Mouse (Mus musculus) liver, embryonic 14 days (tissue): ENCODE measurements around the gene Lcn2. TPM values are rescaled to one million over a fixed set of nuclear protein-coding genes. Genes with fewer than 3 reads are reported as not detected.

Experiments used
- polyA plus RNA-seq: library from polyadenylated mRNA; depleted of rRNA; stranded (reverse); fragments of >200 nt; gene quantifications from 2 replicates; pipeline ENCODE4 v1.2.3, GENCODE M21; 2012; rRNA removed

Lcn2 gene
- 28.8 and 40.4 TPM in 2 replicates for polyA plus RNA-seq

DNA sequence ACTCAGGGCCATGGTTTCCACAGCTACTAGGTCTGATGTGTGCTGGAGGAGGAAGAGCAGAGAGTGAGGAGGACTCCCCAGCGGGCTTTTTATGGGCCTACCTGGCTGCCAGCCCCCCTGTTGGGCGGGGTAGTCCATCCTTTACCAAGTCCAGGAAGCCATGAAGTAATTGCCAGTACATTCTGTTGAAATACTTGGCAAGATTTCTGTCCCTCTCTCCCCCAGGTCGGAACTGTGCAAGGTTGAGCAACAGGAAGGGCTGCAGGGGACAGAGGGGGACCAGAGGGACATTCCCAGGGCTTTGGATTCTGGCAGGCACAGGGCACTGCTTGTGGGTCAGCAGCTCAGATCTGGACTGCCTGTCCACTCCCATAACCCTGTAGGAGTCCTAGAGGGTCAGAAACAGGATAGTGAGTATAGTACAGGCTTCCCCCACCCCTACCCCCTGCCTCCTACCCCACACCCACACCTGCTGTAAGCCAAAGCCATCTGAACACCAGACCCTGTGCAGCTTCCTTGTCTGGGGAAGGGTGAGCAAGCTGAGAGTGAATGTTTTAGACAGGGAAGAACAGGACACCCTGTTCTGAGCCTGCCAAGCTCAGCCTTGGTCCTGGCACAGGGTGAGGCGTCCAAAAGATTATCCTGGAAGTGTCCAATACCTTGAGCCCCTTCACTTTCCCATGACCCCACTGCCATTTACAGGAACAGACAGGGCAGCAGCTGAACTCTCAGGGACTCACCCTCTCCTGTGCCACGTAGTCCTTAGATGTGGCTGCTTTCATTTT lies at the start of gene Lcn2:
TSS of gene Lcn2 (minus strand) at position 547 of the 785 bp plus-strand sequence.

DNA sequence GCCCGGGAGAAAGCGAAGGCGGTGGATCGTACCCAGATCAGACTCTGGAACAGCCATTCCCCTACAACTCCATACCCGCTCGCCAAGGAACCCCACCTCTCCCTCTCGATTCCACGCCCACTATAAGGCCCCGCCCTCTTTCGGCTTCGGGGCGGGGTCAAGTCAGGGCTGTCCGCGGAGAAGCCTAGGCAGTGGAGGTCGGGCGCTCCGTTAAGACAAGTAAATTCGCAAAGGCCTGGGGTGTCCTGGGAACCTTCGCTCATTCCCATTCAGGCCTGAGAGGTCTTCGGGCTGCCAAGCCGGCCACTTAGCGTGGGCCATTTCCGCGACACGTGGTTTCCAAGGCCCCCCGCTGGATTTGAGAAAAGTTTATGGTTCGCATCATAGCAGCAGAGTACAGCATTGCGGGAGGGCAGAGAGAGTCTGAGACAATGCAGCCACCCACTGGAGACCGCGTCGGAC lies 7.5 kb upstream of the Lcn2 start, which contains the start of gene Ptges2:
TSS of gene Ptges2 (plus strand) at position 413 of the 462 bp plus-strand sequence.

DNA sequence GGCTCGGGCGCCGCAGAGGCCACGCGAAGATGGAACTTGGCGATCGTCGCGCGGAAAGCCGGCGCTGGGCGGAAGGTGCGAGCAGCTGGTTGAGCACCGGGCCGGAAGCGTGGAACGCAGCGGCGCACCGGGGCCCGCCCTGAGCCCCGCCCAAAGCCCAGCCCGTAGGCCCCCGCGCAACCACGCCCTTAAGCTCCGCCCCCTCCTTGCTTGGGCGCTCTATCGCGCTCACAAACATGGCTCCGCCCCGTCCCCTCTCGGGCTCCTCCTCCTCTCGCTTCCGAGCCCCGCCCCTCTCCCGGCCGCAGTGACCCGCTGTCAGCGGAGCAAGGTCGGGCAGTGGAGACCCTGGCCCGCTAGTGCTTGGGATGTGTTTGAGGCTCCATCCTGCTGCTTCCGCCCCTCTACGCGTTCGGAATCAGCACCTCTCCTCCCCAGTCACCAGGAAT lies 6.3 kb downstream of the Lcn2 start, which contains the start of gene 1110008P14Rik:
TSS of gene 1110008P14Rik (minus strand) at position 164 of the 449 bp plus-strand sequence.

DNA sequence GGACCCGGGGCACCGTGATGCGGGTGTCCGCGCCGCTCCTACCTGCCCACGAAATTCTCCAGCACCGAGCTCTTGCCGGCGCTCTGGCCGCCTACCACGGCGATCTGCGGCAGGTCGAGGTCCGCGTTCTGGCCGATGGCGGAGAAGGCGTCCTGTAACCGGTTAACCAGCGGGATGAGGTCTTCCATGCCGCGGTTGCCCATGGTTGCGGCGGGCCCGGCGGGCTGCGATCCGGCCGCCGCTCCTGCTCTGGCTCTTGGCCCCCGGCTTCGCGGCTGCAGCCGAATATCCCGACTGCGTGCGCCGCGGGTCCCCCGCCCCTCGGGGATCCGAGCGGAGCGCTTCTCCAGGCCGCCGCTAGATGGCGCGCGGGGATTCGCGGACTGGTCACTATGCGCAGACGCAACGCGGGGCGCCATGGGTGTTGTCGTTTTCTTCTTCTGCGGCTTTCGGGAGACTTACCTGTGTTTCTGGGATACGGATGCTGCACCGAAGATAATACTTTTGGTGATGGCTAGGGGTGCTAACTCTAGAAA lies 35.0 kb downstream of the Lcn2 start, which contains the start of gene Dnm1:
TSS of gene Dnm1 (minus strand) at position 332 of the 536 bp plus-strand sequence.

DNA sequence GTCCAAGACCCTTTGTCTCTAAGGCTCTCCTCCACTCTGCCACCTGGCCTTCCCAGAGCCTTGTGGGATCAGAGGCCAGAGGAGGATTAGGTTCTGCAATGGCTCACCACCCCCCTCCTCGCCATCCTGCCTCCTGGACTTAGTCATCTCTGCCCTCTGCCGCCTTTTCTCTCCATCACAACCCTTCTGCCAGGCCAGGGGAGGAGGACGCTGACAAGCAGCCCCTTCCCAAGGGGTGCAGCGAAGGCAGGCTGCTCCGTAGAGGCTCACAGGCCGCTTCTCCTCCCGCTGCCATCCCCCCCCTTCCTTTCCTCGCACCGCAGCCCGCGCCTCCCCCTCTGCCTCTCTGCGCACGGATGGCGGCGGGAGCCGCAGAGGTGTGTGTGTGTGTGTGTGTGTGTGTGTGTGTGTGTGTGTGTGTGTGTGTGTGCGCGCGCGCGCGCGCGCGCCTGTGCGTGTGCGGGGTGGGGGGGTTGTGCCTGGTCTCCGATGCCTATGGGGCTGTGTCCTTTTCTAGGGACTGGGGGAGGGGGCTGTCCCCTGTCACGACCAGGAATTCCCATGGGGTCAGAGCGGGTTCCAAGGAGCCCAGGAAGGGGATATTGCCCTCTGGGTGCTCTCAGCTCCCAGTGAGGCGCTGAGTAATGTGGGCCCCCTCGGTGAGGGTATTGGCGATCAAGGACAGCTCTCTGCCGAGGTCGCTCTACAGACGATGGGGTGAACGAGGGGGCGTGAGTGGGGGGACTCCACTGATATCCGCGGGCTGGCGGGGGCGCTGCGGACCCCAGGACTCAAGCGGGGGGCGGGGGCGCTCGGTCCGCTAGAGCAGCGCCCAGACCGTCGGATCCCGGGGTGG lies 35.7 kb downstream of the Lcn2 start, which contains the start of gene Ciz1:
TSS of gene Ciz1 (plus strand) at position 177 of the 856 bp plus-strand sequence.

Other genes with a start within 250 kb of the Lcn2 start
- 6.6 and 7.7 TPM in 2 replicates for gene Prrc2b, start 237.2 kb downstream of the Lcn2 start, polyA plus RNA-seq
- 7.8 and 10.0 TPM in 2 replicates for gene Pomt1, start 151.7 kb downstream of the Lcn2 start, polyA plus RNA-seq
- 14.5 and 17.8 TPM in 2 replicates for gene Uck1, start 128.1 kb downstream of the Lcn2 start, polyA plus RNA-seq
- gene Golga2, start 100.9 kb downstream of the Lcn2 start, polyA plus RNA-seq = 12.7 and 14.0 TPM in 2 replicates
- 137 and 138 TPM in 2 replicates for gene Swi5, start 100.2 kb downstream of the Lcn2 start, polyA plus RNA-seq
- 35.9 and 39.0 TPM in 2 replicates for gene Ciz1, start 35.9 kb downstream of the Lcn2 start, polyA plus RNA-seq
- 2.3 and 3.7 TPM in 2 replicates for gene Dnm1, start 34.9 kb downstream of the Lcn2 start, polyA plus RNA-seq
- 29.5 and 36.7 TPM in 2 replicates for gene 1110008P14Rik, start 6.3 kb downstream of the Lcn2 start, polyA plus RNA-seq
- gene Ptges2, start 7.6 kb upstream of the Lcn2 start, polyA plus RNA-seq = 11.0 and 11.2 TPM in 2 replicates
- 1.1 and 1.2 TPM in 2 replicates for gene Naif1, start 62.2 kb upstream of the Lcn2 start, polyA plus RNA-seq
- 5.9 TPM in 2 replicates for gene Slc25a25, start 63.2 kb upstream of the Lcn2 start, polyA plus RNA-seq
- gene Fam102a, start 147.1 kb upstream of the Lcn2 start, polyA plus RNA-seq = 0.90 and 0.97 TPM in 2 replicates
- 47.8 and 53.3 TPM in 2 replicates for gene Dpm2, start 182.6 kb upstream of the Lcn2 start, polyA plus RNA-seq
- gene Pip5kl1, start 186.5 kb upstream of the Lcn2 start, polyA plus RNA-seq = 0.01 and 0.14 TPM in 2 replicates
- not detected in 2 replicates for gene 9430097D07Rik, start 187.4 kb upstream of the Lcn2 start, polyA plus RNA-seq
- gene St6galnac4, start 198.8 kb upstream of the Lcn2 start, polyA plus RNA-seq = 5.3 and 5.4 TPM in 2 replicates
- 9.7 and 11.1 TPM in 2 replicates for gene St6galnac6, start 211.5 kb upstream of the Lcn2 start, polyA plus RNA-seq
- 0.54 and 1.3 TPM in 2 replicates for gene Ak1, start 233.5 kb upstream of the Lcn2 start, polyA plus RNA-seq